Mouse (Mus musculus): ENCODE measurements around the gene Slc20a1. TPM values are rescaled to one million over a fixed set of nuclear protein-coding genes. Genes with fewer than 3 reads are reported as not detected.

Gene Slc20a1
- 57.4 and 60.4 TPM in 2 replicates for polyA plus RNA-seq (2015; fragmentation: Nextera tagmentation; extraction: Ambion mirVana)

GRCm38 (mm10) chr2:129198436-129199327, at the start of gene Slc20a1:
Gene Slc20a1, plus strand, starts transcription at chr2:129198764.
- H3K4me3 ChIP-seq, result peak within 1 kb of the TSS; percentile 89
- H3K9me3 ChIP-seq, result no peaks in the 10 kb centered on the region
- peak within 1 kb of the TSS; percentile 95 for H3K27ac ChIP-seq
- WGBS, result under 1% methylated on average over 92 of the region's 96 CpGs
- H3K27me3 ChIP-seq (replicated peaks), result no peaks in the 10 kb centered on the region
- H3K36me3 ChIP-seq (replicated peaks), result 0 out of 2 replicates have a peak, but pooled peaks cover under 1% of the 10 kb centered on the region
- ATAC-seq (replicated peaks), result peak; percentile 99
- H3K4me2 ChIP-seq, result peak within 1 kb of the TSS; percentile 81
- peak within 1 kb of the TSS; percentile 94 for H3K9ac ChIP-seq
- peaks cover 31% of the 10 kb centered on the region for H3K4me1 ChIP-seq

DNA sequence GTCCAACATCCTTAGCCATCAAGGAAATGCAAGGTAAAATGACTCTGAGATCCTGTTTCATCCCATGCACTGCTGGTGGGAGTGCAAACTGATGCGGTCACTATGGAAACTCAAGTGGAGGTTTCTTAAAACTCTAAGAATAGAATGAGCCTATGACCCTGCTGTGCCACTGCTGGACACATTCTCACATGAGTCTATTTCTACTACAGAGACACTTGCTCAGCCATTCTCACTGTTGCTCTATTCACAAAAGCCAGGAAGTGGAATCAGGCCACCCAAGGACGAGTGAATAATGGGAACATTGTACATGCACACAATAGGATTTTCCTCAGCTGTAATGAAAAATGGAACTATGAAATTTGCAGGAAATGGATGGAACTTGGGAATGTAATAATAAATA, 49.7 kb upstream of the Slc20a1 start:
- Histone ChIP-seq H3K9ac (no peak overlapping the region), H3K36me3 (replicated peaks) (no peaks in the 10 kb centered on the region), H3K4me3 (no peak overlapping the region), H3K4me1 (no peaks in the 10 kb centered on the region), H3K27me3 (replicated peaks) (no peaks in the 10 kb centered on the region), H3K9me3 (no peaks in the 10 kb centered on the region), H3K27ac (0 out of 2 replicates have a peak overlapping the region, but pooled peaks have one; percentile 0), H3K4me2 (no peak overlapping the region)
- WGBS, result 34% methylated on average over 2 of the region's 2 CpGs
- no peak for ATAC-seq (replicated peaks)

DNA sequence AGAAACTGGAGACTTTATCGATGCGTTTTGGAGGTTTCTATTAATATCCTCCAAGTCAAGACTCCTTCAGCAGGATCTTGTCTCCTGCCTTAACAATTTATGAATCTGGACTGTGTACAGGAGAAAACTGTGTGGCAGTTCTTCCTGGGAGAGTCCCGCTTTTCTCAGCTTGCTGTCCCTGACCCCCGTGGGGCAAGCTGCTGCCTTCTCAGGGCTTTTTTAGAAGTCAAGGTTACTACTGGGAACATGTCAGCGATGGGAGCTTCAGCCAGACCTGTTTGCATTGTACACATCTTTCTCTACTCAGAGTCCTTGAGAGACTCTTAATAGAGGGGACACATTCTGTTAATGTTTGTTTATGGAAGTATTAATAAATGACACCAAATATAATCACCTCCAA, 48.2 kb upstream of the Slc20a1 start:
- no peak overlapping the region for H3K9ac ChIP-seq
- no peak overlapping the region for H3K4me3 ChIP-seq
- no peak for ATAC-seq (replicated peaks)
- H3K9me3 ChIP-seq, result no peaks in the 10 kb centered on the region
- WGBS, result 85% methylated on average over 5 of the region's 5 CpGs
- H3K4me2 ChIP-seq, result no peak overlapping the region
- H3K27ac ChIP-seq, result no peak overlapping the region
- no peaks in the 10 kb centered on the region for H3K27me3 ChIP-seq (replicated peaks)
- no peaks in the 10 kb centered on the region for H3K4me1 ChIP-seq
- H3K36me3 ChIP-seq (replicated peaks), result no peaks in the 10 kb centered on the region

- H3K9me3 ChIP-seq, result no peaks in the 10 kb centered on the region
- 90% methylated on average over 9 of the region's 9 CpGs for WGBS
Observed at GRCm38 (mm10) chr2:129151111-129151510, 47.5 kb upstream of the Slc20a1 start.

DNA sequence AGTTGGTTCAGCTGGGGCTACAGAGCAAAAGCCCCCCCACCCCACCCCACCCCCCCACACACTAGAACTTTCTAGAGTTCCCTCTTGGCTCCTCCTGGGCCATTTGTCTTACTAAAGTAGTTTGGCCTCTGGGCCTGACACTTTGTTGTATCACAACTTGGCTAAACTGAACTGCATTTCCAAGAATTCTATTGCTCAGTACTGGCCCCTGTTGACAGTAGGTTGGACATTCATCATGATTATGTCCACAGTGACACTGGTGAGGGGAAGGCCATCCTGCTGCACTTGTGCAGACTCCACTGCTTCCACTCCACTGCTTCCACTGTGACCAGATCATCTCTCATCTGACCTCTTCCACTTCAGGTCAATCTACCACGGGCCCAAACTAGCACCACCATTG, 45.8 kb upstream of the Slc20a1 start:
- ATAC-seq (replicated peaks), result no peak
- 78% methylated on average over 1 of the region's 1 CpGs for WGBS

More at GRCm38 (mm10) chr2:129151111-129151510, 47.5 kb upstream of the Slc20a1 start:
- Histone ChIP-seq H3K27me3 (replicated peaks) (no peaks in the 10 kb centered on the region), H3K4me1 (no peaks in the 10 kb centered on the region), H3K4me3 (no peak overlapping the region), H3K27ac (no peak overlapping the region), H3K4me2 (no peak overlapping the region), H3K9ac (no peak overlapping the region), H3K36me3 (replicated peaks) (no peaks in the 10 kb centered on the region)
- ATAC-seq (replicated peaks), result no peak

GRCm38 (mm10) chr2:129164815-129165214, 33.7 kb upstream of the Slc20a1 start:
- Histone ChIP-seq H3K4me3 (no peak overlapping the region), H3K27me3 (replicated peaks) (no peaks in the 10 kb centered on the region), H3K9me3 (no peaks in the 10 kb centered on the region), H3K4me1 (no peaks in the 10 kb centered on the region), H3K4me2 (no peak overlapping the region), H3K27ac (no peak overlapping the region), H3K9ac (no peak overlapping the region), H3K36me3 (replicated peaks) (no peaks in the 10 kb centered on the region)
- ATAC-seq (replicated peaks), result no peak
- 77% methylated on average over 5 of the region's 5 CpGs for WGBS

More for the DNA sequence above, 45.8 kb upstream of the Slc20a1 start:
- Histone ChIP-seq H3K27ac (no peak overlapping the region), H3K9me3 (no peaks in the 10 kb centered on the region), H3K4me3 (no peak overlapping the region), H3K36me3 (replicated peaks) (no peaks in the 10 kb centered on the region), H3K9ac (no peak overlapping the region), H3K4me2 (no peak overlapping the region), H3K27me3 (replicated peaks) (no peaks in the 10 kb centered on the region), H3K4me1 (no peaks in the 10 kb centered on the region)

GRCm38 (mm10) chr2:129166466-129167463, 31.8 kb upstream of the Slc20a1 start:
- H3K9ac ChIP-seq, result no peak overlapping the region
- no peak overlapping the region for H3K27ac ChIP-seq
- no peak for ATAC-seq (replicated peaks)
- WGBS, result 63% methylated on average over 10 of the region's 10 CpGs
- H3K36me3 ChIP-seq (replicated peaks), result no peaks in the 10 kb centered on the region
- H3K9me3 ChIP-seq, result no peaks in the 10 kb centered on the region
- H3K4me3 ChIP-seq, result no peak overlapping the region
- no peaks in the 10 kb centered on the region for H3K27me3 ChIP-seq (replicated peaks)
- H3K4me2 ChIP-seq, result no peak overlapping the region
- no peaks in the 10 kb centered on the region for H3K4me1 ChIP-seq

DNA sequence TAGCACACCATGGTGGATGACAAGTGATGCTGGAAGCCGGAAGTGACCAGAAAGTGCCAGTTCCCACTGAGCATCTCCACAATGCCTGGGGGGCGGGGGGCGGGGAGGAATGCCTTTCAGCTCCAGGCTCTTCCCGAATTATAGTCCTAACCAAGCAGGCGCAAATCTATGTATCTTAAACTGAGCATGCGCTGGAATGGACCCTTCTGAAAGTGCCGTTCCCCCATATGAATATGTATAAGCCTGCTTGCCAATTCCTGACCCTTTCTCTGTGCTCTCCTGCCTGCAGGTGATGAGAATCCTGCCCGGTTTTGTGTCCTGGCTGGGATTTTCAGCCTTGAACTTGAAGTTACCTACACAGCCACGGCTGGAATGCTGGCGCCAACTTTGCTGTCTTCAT, 25.2 kb upstream of the Slc20a1 start:
- Histone ChIP-seq H3K27me3 (replicated peaks) (no peaks in the 10 kb centered on the region), H3K4me1 (peaks cover 3% of the 10 kb centered on the region; the same call in 1 of the 2 replicates), H3K36me3 (replicated peaks) (no peaks in the 10 kb centered on the region), H3K9ac (no peak overlapping the region), H3K4me3 (no peak overlapping the region), H3K27ac (no peak overlapping the region), H3K4me2 (peak overlapping the region; percentile 27), H3K9me3 (no peaks in the 10 kb centered on the region)
- ATAC-seq (replicated peaks), result no peak
- WGBS, result 47% methylated on average over 10 of the region's 10 CpGs

DNA sequence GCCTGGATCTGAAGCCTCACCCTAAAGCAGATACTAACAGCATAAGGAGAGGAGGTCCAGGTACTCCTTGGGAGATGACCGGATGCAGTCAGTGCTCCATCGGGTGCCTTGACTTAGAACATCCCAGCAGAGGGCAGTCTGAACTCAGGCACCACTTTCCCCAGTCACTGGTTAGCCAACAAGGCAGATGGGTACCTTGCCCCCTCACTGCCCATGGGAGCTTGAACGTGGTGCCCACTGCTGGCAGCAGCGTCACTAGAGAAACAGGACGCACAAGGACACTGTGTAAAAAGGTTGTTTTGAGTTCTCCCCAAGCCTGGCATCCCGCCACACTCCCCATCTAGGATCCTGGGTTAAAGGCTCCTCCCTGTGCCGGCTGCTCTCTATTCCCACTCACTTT, 24.1 kb upstream of the Slc20a1 start:
- Histone ChIP-seq H3K27me3 (replicated peaks) (no peaks in the 10 kb centered on the region), H3K36me3 (replicated peaks) (no peaks in the 10 kb centered on the region), H3K4me3 (no peak overlapping the region), H3K27ac (no peak overlapping the region), H3K9ac (no peak overlapping the region), H3K4me1 (peaks cover 3% of the 10 kb centered on the region; the same call in 1 of the 2 replicates), H3K9me3 (no peaks in the 10 kb centered on the region), H3K4me2 (no peak overlapping the region)
- 45% methylated on average over 7 of the region's 7 CpGs for WGBS
- no peak for ATAC-seq (replicated peaks)

GRCm38 (mm10) chr2:129175636-129176035, 22.9 kb upstream of the Slc20a1 start:
- H3K36me3 ChIP-seq (replicated peaks), result no peaks in the 10 kb centered on the region
- H3K9me3 ChIP-seq, result no peaks in the 10 kb centered on the region
- no peak overlapping the region for H3K4me3 ChIP-seq
- no peak for ATAC-seq (replicated peaks)
- no peak overlapping the region for H3K27ac ChIP-seq
- no peaks in the 10 kb centered on the region for H3K27me3 ChIP-seq (replicated peaks)
- no peak overlapping the region for H3K9ac ChIP-seq
- H3K4me1 ChIP-seq, result peaks cover 3% of the 10 kb centered on the region; the same call in 1 of the 2 replicates
- WGBS, result 76% methylated on average over 2 of the region's 2 CpGs
- no peak overlapping the region for H3K4me2 ChIP-seq

- no peaks in the 10 kb centered on the region for H3K9me3 ChIP-seq
- H3K4me1 ChIP-seq, result peaks cover 3% of the 10 kb centered on the region; the same call in 1 of the 2 replicates
- H3K27me3 ChIP-seq (replicated peaks), result no peaks in the 10 kb centered on the region
- H3K4me2 ChIP-seq, result no peak overlapping the region
- H3K9ac ChIP-seq, result no peak overlapping the region
- H3K36me3 ChIP-seq (replicated peaks), result no peaks in the 10 kb centered on the region
- ATAC-seq (replicated peaks), result no peak
- H3K4me3 ChIP-seq, result no peak overlapping the region
- no peak overlapping the region for H3K27ac ChIP-seq
- WGBS, result 52% methylated on average over 12 of the region's 12 CpGs
Observed at GRCm38 (mm10) chr2:129176676-129177420, 21.7 kb upstream of the Slc20a1 start.

Measured in midbrain, embryonic 15.5 days (tissue).